Mouse (Mus musculus) T-cell, adult 66 days (primary cell): ENCODE results near the gene Cyp4a12b. TPM values are rescaled to one million over a fixed set of nuclear protein-coding genes. Genes with fewer than 3 reads are reported as not detected.

Experiments used
- total RNA-seq, 2 experiments: library from RNA; stranded (reverse); gene quantifications; 3 replicates in 1 of 2; 4 replicates in 1 of 2; pipeline ENCODE4 v1.2.4; 2023

Cyp4a12b gene
- total RNA-seq: not detected

GRCm38 (mm10) chr4:115411324-115411723 lies at the start of gene Cyp4a12b:
Gene Cyp4a12b (plus strand): TSS chr4:115411624.

DNA sequence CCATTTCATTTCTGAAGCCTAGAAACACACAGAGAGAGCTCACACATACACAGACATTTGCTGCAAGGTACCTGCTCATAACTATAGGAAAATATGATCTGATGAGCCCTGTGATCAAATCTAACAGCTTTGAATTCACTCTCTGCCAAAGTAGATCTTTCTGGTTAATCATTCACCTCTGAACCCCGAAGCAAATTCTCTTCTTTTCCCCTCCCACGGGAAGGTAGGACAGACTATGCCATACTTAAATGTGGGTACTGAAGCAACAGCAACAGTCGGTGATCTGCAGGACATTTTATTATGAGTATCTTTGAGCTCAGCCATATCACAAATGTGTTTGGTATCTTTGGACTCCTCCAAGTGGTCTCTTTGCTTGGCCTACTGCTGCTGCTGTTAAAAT lies 40.9 kb downstream of the Cyp4a12b start, which contains the start of gene Cyp4a30b:
TSS of gene Cyp4a30b (plus strand) at position 301 of the 400 bp plus-strand sequence.

Other genes with a start within 250 kb of the Cyp4a12b start
- gene Cyp4a29, start 169.5 kb upstream of the Cyp4a12b start, total RNA-seq: not detected
- gene Cyp4a12a, start 112.6 kb upstream of the Cyp4a12b start, total RNA-seq: not detected
- not detected for gene Cyp4a30b, start 41.0 kb downstream of the Cyp4a12b start, total RNA-seq
- not detected for gene Cyp4a14, start 84.5 kb downstream of the Cyp4a12b start, total RNA-seq
- not detected for gene Cyp4a10, start 106.6 kb downstream of the Cyp4a12b start, total RNA-seq
- not detected for gene Cyp4a31, start 152.0 kb downstream of the Cyp4a12b start, total RNA-seq
- not detected for gene Cyp4a32, start 189.3 kb downstream of the Cyp4a12b start, total RNA-seq
- not detected for gene Cyp4b1, start 236.1 kb downstream of the Cyp4a12b start, total RNA-seq